Mouse (Mus musculus): Measurements from ENCODE around the gene Zglp1. TPM values are rescaled to one million over a fixed set of nuclear protein-coding genes. Genes with fewer than 3 reads are reported as not detected.
"Not testable (repeated sequence)": the region's sequence is repeated elsewhere in the genome, so short reads cannot be mapped to it uniquely, and the experiment has no call there.

Zglp1 gene
- polyA plus RNA-seq, 2 experiments from 2014 or later = 0.66 TPM; not detected in 1

DNA sequence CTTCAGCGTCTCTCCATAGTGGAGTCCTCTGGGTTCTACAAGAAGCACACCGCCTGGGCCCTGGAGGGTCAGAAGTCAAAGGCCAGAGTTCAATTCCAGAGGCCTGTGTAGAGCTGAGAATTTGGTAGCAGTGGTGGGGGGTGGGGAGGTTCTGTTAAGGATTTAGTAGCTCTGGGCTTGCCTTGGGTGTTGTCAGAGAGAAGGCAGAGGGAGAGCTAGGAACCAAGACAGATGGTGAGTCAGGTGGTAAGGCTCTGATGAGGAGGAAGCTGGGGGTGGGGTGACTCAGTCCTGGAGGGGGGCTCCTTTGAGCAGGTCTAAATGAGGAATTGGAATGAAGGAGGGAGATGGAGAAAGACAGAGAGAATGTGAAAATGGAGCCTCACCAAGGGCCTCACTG lies 4.0 kb downstream of the Zglp1 start:
- no peak for ATAC-seq

DNA sequence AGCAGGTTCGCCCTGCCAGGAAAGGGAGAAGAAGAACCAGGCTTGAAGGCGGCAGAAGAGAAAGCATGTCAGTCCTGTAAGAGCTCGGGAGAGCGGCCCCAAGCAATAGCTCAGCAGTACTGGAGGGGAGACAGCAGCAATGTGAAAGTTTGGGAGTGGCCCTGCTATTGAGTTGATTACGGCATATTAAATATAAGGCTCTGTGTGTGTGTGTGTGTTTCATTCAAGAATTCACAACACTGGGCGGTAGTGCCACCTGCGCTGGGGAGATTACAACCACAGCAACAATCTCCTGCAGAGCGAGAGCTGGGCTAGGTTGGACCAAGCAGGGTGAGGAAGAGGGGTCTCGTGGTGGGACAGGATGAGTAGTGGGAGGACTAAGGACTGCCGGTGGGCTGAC lies 15.3 kb downstream of the Zglp1 start:
- no peak for ATAC-seq

DNA sequence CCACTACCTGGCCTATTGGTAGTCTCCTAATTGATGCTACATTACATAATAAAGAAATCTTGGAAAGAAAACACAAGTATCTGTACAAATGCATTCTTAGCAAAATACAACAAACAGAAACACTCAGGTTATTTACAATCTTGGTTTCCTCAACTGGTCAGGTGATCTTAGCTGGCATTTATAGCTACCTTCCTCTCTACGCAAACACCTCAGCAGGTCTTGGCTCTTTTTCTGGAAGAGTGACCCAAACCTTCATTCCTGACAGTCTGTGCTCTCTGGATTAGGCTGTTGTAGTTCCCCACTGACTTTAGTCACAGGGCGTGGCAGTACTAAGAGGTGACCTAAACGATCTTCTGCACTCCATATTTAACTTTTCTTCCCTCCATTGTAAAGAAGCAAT lies 21.7 kb downstream of the Zglp1 start:
- no peak for ATAC-seq

DNA sequence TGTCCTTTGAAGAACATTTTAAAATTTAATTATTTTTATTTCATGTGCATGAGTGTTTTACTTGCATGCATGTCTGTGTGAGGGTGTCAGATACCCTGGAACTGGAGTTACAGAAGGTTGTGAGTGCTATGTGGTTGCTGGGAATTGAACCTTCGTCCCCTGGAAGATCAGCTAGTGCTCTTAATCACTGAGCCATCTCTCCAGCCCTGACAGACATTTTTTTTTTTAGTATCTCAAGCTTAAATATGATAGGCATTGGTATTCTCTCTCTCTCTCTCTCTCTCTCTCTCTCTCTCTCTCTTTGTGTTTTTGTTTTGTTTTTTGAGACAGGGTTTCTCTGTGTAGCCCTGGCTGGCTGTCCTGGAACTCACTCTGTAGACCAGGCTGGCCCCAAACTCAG lies 22.1 kb downstream of the Zglp1 start:
- ATAC-seq = not testable (repeated sequence)

DNA sequence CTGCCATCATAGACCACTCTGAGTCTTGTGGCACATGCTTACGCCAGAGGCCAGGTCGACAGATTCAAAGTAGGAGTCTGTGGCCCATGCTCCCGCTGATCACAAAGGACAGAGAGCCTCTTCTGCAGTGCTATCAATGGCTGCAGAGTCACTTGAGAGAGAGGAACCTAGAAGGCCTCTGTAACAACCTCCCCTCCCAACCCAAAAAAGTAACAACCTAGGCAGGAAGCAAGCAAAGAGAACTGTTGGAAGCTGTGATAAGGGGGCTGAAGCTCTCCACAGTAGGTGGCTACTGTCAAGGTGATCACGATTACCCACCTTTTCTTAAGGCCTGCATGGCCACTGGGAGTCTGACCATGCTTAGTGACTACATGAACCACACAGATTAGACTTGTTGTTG lies 23.3 kb downstream of the Zglp1 start:
- no peak for ATAC-seq

DNA sequence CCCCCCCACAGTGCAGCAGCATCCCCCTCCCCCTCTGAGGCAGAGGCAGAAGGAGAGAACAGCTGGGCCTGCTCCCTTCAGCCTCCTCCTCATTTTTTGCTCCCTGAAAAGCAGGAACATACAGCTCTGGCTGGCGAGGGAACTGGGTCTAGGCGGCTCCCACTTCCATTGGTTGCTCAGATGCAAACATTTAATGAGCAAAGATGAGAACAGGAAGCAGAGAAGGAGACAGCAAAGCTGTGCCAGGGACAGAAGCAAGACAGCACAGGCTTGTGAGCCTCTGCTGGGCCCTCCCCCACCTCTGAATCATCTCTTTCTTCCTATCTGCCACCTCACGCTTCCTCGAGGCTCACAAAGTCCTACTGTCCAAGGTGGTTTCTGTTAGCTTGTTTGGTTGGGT lies 25.6 kb downstream of the Zglp1 start:
- ATAC-seq = no peak

DNA sequence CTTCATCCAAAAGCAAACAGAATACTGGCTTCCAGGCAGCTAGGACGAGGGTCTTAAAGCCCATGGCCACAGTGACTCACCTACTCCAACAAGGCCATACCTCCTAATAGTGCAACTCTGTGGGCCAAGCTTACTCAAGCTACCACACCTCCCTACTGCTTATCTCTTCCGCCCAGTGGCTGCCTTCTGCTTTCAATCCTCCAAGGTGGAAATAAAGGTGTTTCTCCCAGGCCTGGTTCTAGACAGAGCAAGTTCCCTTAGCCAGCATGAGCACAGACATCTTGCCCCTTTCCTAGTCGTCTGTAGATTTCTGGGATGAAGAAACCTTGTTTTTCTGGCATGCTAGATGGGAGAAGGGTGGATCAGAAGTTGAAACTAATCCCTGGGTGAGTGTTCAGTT lies 27.1 kb downstream of the Zglp1 start:
- ATAC-seq = no peak

DNA sequence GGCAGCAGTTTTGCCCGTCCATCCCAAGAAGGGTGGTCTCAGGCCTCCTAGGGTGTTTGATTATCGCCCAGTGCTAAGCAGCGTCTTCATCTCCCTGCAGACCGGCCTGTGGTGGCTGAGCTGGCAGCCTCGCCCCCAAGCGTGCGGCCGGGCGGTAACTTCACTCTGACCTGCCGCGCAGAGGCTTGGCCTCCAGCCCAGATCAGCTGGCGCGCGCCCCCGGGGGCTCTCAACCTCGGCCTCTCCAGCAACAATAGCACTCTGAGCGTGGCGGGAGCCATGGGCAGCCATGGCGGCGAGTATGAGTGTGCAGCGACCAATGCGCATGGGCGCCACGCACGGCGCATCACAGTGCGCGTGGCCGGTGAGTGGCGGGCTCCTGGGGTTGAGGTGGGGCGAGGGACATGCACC lies 29.4 kb downstream of the Zglp1 start:
- no peak for ATAC-seq

DNA sequence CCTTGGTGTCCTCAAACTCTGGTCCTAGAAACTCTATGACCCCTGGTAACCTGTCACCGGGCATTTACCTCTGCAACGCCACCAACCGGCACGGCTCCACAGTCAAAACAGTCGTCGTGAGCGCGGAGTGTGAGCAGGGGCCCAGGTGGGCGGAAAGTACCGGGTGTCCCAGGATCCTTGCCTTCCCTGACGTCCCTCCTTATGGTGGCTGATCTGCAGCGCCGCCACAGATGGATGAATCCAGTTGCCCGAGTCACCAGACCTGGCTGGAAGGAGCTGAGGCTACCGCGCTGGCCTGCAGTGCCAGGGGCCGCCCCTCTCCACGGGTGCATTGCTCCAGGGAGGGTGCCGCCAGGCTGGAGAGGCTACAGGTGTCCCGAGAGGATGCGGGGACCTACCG lies 30.2 kb downstream of the Zglp1 start:
- ATAC-seq = no peak

DNA sequence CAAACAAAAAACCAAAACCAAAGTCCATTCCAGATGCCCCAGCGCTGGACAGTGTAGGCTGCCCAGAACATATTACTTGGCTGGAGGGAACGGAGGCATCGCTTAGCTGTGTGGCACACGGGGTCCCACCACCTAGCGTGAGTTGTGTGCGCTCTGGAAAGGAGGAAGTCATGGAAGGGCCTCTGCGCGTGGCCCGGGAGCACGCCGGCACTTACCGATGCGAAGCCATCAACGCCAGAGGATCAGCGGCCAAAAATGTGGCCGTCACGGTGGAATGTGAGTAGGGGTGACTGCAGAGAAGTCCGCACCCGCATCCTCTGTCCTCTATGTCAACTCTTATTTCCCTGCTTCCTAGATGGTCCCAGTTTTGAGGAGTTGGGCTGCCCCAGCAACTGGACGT lies 30.7 kb downstream of the Zglp1 start:
- ATAC-seq = no peak

DNA sequence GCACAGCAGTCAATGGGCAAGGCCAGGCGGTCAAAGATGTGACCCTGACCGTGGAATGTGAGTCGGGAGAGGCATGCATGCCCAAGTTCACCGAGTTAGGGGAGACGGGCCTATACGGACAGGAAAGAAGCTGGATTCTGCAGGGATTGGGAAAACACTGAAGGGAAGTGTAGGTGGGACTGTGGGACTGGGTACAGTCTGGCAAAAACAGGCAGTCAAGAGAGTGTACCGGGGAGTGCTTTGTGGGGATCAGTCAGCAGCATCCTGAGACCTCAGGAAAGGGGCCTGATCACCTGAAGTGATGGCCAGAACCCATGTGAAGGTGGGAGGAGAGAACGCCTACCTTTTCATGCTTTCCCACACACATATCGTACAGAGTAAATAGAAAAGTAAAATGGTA lies 31.3 kb downstream of the Zglp1 start:
- ATAC-seq = no peak

DNA sequence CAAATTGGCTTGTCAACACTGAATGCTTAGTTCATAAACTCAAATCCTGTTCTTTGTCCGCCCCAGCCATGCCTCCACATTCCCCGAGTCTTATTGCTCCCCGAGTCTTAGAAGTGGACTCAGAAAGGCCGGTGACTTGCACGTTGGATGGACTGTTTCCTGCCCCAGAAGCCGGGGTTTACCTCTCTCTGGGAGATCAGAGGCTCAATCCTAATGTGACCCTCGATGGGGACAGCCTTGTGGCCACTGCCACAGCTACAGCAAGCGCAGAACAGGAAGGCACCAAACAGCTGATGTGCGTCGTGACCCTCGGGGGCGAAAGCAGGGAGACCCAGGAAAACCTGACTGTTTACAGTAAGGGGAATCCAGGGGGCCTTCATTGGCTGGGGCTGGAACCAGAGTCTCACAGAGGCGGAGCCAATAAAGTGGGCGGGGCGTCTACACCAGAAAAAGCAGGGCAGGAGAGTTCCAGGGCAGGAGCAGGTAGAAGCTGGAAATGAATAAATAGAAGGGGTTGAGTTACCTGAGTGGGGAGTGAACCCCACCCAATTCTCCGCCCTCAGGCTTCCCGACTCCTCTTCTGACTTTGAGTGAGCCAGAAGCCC lies 32.3 kb downstream of the Zglp1 start:
- no peak for ATAC-seq

DNA sequence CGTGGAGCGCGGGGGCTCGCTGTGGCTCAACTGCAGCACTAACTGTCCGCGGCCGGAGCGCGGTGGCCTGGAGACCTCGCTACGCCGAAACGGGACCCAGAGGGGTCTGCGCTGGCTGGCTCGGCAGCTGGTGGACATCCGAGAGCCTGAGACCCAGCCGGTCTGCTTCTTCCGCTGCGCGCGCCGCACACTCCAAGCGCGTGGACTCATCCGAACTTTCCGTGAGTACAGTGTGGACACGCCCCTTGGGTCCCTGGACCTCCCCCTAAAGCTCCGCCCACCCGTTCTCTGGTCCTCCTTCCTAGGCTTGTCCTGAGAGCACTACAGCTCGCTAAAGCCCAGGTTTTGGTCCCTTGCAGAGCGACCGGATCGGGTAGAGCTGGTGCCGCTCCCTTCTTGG lies 33.8 kb downstream of the Zglp1 start:
- ATAC-seq = peak; percentile 37

DNA sequence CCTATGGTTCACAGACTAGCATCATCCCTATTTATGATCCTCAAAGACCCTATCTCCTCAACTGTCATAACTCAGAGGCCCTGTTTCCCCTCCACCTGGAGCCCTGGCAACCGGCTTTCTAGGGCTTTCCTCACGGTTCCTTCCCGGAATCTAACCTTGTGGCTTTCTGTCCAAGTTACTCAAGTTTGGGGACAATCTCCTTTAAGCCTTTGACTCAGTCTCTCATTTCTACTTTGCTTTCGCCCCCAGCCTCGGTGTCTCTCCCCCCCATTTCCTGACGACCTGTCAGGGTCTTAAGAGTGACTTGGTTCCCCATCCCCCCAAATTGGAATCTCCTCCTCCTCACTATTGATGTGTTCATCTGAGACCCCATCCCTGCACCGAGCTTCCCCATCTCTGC lies 34.4 kb downstream of the Zglp1 start:
- ATAC-seq = no peak

DNA sequence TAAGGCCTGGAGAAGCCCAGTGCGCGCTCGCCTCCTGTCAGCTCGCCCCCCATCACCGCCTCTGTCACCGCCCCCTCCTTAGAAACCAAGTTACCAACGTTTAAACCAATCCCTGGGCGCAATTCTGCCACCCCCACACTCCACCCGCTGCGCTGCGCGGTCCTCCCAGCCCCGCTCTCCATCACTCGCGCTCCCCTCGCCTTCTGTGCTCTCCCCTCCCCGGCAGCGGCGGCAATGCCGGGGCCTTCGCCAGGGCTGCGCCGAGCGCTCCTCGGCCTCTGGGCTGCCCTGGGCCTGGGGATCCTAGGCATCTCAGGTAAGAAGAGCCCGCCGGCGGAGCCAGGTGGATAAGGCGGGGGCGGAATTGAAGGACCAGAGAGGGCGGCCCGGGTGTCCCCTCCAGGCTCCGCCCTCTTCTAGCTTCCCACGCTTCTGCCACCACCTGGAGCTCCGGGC lies 35.0 kb downstream of the Zglp1 start, which contains the start of gene Icam5:
Icam5 (plus strand) TSS at position 178 of the 456 bp plus-strand sequence.
- ATAC-seq = no peak

DNA sequence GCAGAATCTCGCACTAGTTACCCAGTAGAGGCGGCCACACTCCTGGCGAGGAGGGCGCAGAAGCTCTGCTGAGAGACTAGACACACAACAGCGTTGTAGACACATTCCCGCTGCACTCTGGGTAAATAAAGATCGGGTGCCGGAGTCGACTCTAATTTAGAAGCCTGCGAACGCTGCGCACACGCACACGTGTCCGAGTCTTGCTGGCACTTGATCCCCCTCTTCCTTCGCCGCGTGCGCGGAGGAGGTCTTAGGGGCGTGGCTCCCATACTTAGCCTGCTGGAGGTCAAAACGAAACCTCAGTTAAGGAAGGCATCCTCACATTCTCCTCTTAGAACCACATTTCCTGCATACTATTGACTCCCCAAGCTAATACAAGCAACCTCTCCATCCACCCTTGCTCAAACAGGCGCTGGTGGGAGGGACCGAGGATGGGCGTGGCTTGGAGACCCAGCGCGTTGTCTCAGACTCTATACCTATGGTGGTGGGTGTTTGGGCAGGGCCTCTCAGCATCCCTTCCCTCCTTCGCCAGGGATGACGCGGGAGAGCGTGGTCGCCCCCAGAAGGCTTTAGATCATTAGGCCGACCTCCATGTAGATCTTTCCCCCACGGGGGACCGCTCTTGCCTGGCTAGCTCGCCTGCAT lies 35.5 kb downstream of the Zglp1 start:
- ATAC-seq = peak; percentile 30

DNA sequence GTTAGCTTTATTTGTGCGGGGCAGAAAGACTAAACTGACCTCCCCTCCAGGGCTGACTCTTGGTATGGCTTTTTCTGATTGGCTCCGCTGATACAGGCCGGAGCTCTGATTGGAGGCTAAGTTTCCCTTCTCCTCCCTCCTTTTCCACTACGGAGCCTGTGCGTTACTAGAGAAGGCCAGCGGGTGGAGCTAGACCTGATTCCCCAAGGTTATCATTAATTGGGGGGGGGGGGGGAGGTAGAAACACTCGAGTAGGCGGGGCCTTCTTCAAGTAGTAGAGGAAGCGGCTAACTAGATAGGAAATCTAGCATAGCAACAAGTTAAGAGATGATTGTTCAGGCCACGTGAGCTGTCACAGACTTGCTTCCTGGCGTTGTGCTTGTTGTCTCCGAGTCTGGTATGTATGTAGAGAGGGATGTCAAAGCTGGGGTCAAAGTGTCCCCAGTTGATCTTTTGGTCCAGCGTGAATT lies 36.1 kb downstream of the Zglp1 start:
- ATAC-seq = peak; percentile 67

DNA sequence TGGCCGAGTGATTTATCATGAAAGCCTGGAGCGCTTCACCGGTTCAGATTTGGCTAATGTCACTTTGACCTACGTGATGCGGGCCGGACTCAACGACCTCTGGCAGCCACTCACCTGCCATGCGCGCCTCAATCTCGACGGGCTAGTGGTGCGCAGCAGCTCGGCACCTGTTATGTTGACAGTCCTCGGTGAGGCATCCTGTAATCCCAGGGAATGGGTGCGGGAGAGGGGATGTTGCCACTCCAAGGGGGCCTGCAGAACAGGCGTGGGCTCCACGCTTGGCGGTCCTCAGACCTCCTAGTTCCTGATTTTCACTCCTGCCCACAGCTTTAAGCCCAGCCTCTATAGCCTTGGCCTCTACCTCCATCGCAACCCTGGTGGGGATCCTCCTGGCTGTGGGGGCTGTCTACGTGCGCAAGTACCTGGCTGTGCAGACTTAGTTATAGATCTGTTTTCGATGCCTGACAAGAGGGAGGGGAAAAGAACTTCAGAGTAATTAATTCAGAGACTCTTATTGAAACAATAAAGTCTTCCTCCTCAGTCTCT lies 36.8 kb downstream of the Zglp1 start:
- no peak for ATAC-seq

DNA sequence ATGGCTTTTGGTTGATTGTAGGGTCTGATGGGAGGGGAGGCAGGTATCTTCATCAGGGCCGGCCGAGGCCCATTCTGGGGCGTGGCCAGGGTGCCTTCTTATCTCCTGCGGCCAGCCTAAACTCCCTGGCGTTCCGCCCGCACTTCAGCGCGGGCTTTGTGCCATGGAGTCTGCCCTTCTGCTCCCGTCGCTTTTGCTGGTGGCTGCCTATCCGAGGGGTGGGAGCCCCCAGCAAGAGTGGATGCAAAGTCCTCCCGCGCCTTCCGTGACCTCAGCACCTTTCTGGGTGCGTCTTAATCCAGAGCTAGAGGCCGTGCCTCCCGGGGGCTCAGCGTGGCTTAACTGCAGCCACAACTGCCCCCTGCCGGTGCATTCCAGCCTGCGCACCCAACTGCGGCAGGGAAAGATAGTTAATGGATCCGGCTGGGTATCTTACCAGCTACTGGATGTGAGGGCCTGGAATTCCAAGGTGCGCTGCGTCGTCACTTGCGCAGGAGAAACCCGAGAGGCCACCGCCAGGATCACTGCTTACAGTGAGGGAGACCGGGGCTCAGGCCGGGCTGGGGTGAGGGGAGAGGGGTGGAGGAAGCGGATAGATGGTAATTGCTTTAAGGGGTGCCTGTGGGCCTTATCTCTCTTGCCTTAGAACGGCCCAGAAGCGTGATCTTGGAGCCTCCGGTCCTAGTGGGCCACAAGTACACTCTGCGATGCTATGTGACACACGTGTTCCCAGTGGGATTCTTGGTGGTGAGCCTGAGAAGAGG lies 37.4 kb downstream of the Zglp1 start, which contains the start of gene Icam4:
Icam4 (plus strand) TSS at position 83 of the 764 bp plus-strand sequence.
- no peak for ATAC-seq

DNA sequence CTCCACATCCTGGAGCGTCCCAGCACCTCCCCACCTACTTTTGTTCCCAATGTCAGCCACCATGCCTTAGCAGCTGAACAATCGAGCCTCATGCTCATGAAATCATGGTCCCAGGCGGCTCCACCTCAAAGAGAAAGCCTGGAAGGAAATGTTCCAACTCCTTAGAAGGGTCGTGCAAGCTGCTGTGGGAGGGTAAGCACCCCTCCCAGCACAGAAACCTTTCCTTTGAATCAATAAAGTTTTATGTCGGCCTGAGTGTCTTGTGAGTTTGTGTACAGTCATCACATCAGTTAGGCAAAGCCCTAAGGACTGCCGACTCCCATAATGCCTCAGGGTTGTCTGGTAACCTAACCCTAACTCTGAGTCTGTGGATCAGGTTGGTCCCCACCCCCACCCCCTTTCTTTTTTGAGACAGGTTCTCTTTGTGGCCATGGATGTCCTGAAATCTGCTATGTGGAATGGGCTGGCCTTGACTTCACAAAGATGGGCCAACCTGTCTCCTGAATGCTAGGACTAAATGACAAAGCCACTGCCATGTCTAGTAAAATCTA lies 38.3 kb downstream of the Zglp1 start:
- ATAC-seq = no peak

DNA sequence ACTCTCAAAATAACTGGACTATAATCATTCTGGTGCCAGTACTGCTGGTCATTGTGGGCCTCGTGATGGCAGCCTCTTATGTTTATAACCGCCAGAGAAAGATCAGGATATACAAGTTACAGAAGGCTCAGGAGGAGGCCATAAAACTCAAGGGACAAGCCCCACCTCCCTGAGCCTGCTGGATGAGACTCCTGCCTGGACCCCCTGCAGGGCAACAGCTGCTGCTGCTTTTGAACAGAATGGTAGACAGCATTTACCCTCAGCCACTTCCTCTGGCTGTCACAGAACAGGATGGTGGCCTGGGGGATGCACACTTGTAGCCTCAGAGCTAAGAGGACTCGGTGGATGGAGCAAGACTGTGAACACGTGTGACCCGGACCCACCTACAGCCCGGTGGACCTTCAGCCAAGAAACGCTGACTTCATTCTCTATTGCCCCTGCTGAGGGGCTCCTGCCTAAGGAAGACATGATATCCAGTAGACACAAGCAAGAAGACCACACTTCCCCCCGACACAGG lies 39.1 kb downstream of the Zglp1 start:
- ATAC-seq = no peak

DNA sequence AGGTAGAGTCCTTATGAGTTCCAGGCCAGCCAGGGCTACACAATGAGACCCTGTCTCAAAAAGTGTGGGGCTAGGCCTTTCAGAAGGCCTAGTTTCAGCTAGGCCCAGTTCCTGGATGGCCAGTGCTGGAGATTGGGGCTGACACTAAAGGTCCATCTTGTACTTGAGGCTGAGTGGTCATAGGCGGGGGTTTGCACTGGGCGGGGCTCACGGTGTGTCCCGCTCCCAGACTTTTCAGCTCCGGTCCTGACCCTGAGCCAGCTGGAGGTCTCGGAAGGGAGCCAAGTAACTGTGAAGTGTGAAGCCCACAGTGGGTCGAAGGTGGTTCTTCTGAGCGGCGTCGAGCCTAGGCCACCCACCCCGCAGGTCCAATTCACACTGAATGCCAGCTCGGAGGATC lies 40.0 kb downstream of the Zglp1 start:
- ATAC-seq = no peak

Data from activated CD4-positive, CD25-positive, alpha-beta regulatory T cell, adult 4 months (primary cell).